Mouse (Mus musculus) midbrain, embryonic 13.5 days (tissue): ENCODE data around the gene Ppt2. TPM values are rescaled to one million over a fixed set of nuclear protein-coding genes. Genes with fewer than 3 reads are reported as not detected.
A peak's percentile ranks its signal among the peaks of the same experiment; 100 is the strongest.

Experiments
- ATAC-seq: fragments of 200-750 bp; cut with Nextera tagmentation; 2 replicates; pipeline ENCODE4 v1.8.0; 2017; ENCODE audit warnings: mild to moderate bottlenecking, moderate TSS enrichment, moderate library complexity
- H3K27ac ChIP-seq: fragments of 300-500 bp; sonication (generic); 2 replicates; pipeline ENCODE4 v1.5.1; 2015; ENCODE audit warnings: inconsistent platforms, mild to moderate bottlenecking, moderate library complexity
- H3K27me3 ChIP-seq: fragments of 300-500 bp; sonication (generic); 2 replicates; pipeline ENCODE4 v1.6.1; 2015; ENCODE audit warnings: mild to moderate bottlenecking, inconsistent platforms
- H3K36me3 ChIP-seq: fragments of 300-500 bp; sonication (generic); 2 replicates; pipeline ENCODE4 v1.6.1; 2015; ENCODE audit warnings: mild to moderate bottlenecking, inconsistent platforms
- H3K4me1 ChIP-seq: fragments of 300-500 bp; sonication (generic); replicated peaks from 2 replicates; pipeline ENCODE4 v1.6.1; 2015; ENCODE audit warnings: inconsistent platforms
- H3K4me2 ChIP-seq: fragments of 300-500 bp; sonication (generic); replicated peaks from 2 replicates; pipeline ENCODE4 v1.6.1; 2015; ENCODE audit warnings: moderate library complexity, mild to moderate bottlenecking, inconsistent platforms
- H3K4me3 ChIP-seq: fragments of 300-500 bp; sonication (generic); replicated peaks from 2 replicates; pipeline ENCODE4 v1.5.1; 2015; ENCODE audit warnings: mild to moderate bottlenecking, inconsistent platforms
- H3K9ac ChIP-seq: fragments of 300-500 bp; sonication (generic); replicated peaks from 2 replicates; pipeline ENCODE4 v1.6.1; 2015; ENCODE audit warnings: mild to moderate bottlenecking, inconsistent platforms
- H3K9me3 ChIP-seq: fragments of 300-500 bp; sonication (generic); 2 replicates; pipeline ENCODE4 v1.6.1; 2016; ENCODE audit warnings: mild to moderate bottlenecking, inconsistent platforms
- WGBS: fragments of 180-500 bp; shearing (Covaris S2); methylation state at CpG from one replicate; pipeline ENCODE4 v1.1.7; 2015; 5-methylcytosine and 5-hydroxymethylcytosine counted together
- polyA plus RNA-seq: library from polyadenylated mRNA; unstranded; fragments of >200 nt; fragmentation: Nextera tagmentation; extraction: Ambion mirVana; gene quantifications from 2 replicates; pipeline ENCODE4 v1.2.1, GENCODE M21; 2015

Gene Ppt2
- polyA plus RNA-seq: 22.3 and 23.3 TPM in 2 replicates

- peaks cover 31% of the 10 kb centered on the region for H3K27me3 ChIP-seq
- H3K4me1 ChIP-seq: peaks cover 65% of the 10 kb centered on the region
- H3K36me3 ChIP-seq: peaks cover 3% of the 10 kb centered on the region; the same call in 1 of the 2 replicates
- peak within 1 kb of the TSS; percentile 83 for H3K9ac ChIP-seq
- peak within 1 kb of the TSS; percentile 94 for H3K27ac ChIP-seq
- H3K4me2 ChIP-seq: peak within 1 kb of the TSS; percentile 91
- H3K9me3 ChIP-seq: no peaks in the 10 kb centered on the region
- 3% methylated on average over 29 of the region's 29 CpGs for WGBS
- no peak; the same call in 1 of the 2 replicates for ATAC-seq
- H3K4me3 ChIP-seq: peak within 1 kb of the TSS; percentile 80
Measured at GRCm38 (mm10) chr17:34627943-34628643, at the start of gene Ppt2. TSS of gene Ppt2 (minus strand) at chr17:34628510.

GRCm38 (mm10) chr17:34676671-34677070 lies 48.4 kb upstream of the Ppt2 start:
- ATAC-seq: no peak
- Histone ChIP-seq H3K9me3 (no peaks in the 10 kb centered on the region), H3K36me3 (no peaks in the 10 kb centered on the region), H3K27me3 (peaks cover 44% of the 10 kb centered on the region), H3K27ac (no peak overlapping the region), H3K4me3 (no peak overlapping the region), H3K9ac (no peak overlapping the region), H3K4me1 (peaks cover 10% of the 10 kb centered on the region), H3K4me2 (no peak overlapping the region)
- 85% methylated on average over 12 of the region's 12 CpGs for WGBS

- WGBS: 87% methylated on average over 6 of the region's 6 CpGs
- peaks cover 49% of the 10 kb centered on the region for H3K27me3 ChIP-seq
- ATAC-seq: no peak
- H3K27ac ChIP-seq: no peak overlapping the region
- H3K9me3 ChIP-seq: no peaks in the 10 kb centered on the region
- peaks cover 16% of the 10 kb centered on the region for H3K4me1 ChIP-seq
- no peak overlapping the region for H3K4me2 ChIP-seq
- H3K4me3 ChIP-seq: no peak overlapping the region
- no peaks in the 10 kb centered on the region for H3K36me3 ChIP-seq
- H3K9ac ChIP-seq: no peak overlapping the region
Measured at GRCm38 (mm10) chr17:34676093-34676460, 47.8 kb upstream of the Ppt2 start.

GRCm38 (mm10) chr17:34675205-34676092 lies 47.1 kb upstream of the Ppt2 start:
- H3K27ac ChIP-seq: no peak overlapping the region
- WGBS: 80% methylated on average over 13 of the region's 13 CpGs
- peaks cover 56% of the 10 kb centered on the region for H3K27me3 ChIP-seq
- H3K4me3 ChIP-seq: no peak overlapping the region
- ATAC-seq: no peak
- no peaks in the 10 kb centered on the region for H3K9me3 ChIP-seq
- H3K4me2 ChIP-seq: no peak overlapping the region
- H3K4me1 ChIP-seq: peaks cover 19% of the 10 kb centered on the region
- no peak overlapping the region for H3K9ac ChIP-seq
- no peaks in the 10 kb centered on the region for H3K36me3 ChIP-seq

- H3K27me3 ChIP-seq: peaks cover 60% of the 10 kb centered on the region
- H3K9me3 ChIP-seq: no peaks in the 10 kb centered on the region
- WGBS: 70% methylated on average over 11 of the region's 11 CpGs
- H3K27ac ChIP-seq: no peak overlapping the region
- no peak overlapping the region for H3K9ac ChIP-seq
- H3K4me2 ChIP-seq: no peak overlapping the region
- peaks cover 19% of the 10 kb centered on the region for H3K4me1 ChIP-seq
- no peaks in the 10 kb centered on the region for H3K36me3 ChIP-seq
- no peak for ATAC-seq
- H3K4me3 ChIP-seq: no peak overlapping the region
Measured at GRCm38 (mm10) chr17:34674524-34675204, 46.4 kb upstream of the Ppt2 start.

- WGBS: 89% methylated on average over 7 of the region's 7 CpGs
- ATAC-seq: no peak
- H3K27ac ChIP-seq: no peak overlapping the region
- peaks cover 19% of the 10 kb centered on the region for H3K4me1 ChIP-seq
- no peak overlapping the region for H3K4me2 ChIP-seq
- no peak overlapping the region for H3K9ac ChIP-seq
- no peaks in the 10 kb centered on the region for H3K9me3 ChIP-seq
- H3K27me3 ChIP-seq: peaks cover 67% of the 10 kb centered on the region
- no peaks in the 10 kb centered on the region for H3K36me3 ChIP-seq
- no peak overlapping the region for H3K4me3 ChIP-seq
Measured at GRCm38 (mm10) chr17:34673139-34673538, 44.8 kb upstream of the Ppt2 start.

GRCm38 (mm10) chr17:34672246-34672792 lies 44.0 kb upstream of the Ppt2 start:
- H3K27me3 ChIP-seq: peaks cover 65% of the 10 kb centered on the region
- 36% methylated on average over 49 of the region's 49 CpGs for WGBS
- H3K9ac ChIP-seq: peak overlapping the region; percentile 53

GRCm38 (mm10) chr17:34671151-34672066 lies 43.1 kb upstream of the Ppt2 start:
- H3K36me3 ChIP-seq: no peaks in the 10 kb centered on the region
- peak; percentile 53 for ATAC-seq
- H3K9me3 ChIP-seq: no peaks in the 10 kb centered on the region
- WGBS: 8% methylated on average over 86 of the region's 93 CpGs
- peak overlapping the region; percentile 64 for H3K4me2 ChIP-seq
- peak overlapping the region; percentile 41 for H3K4me3 ChIP-seq
- peaks cover 65% of the 10 kb centered on the region for H3K27me3 ChIP-seq
- H3K4me1 ChIP-seq: peaks cover 19% of the 10 kb centered on the region
- H3K27ac ChIP-seq: no peak overlapping the region
- peak overlapping the region; percentile 53 for H3K9ac ChIP-seq

More at GRCm38 (mm10) chr17:34672246-34672792, 44.0 kb upstream of the Ppt2 start:
- 0 out of 2 replicates have a peak, but pooled peaks have one; percentile 19 for ATAC-seq
- no peaks in the 10 kb centered on the region for H3K36me3 ChIP-seq
- H3K9me3 ChIP-seq: no peaks in the 10 kb centered on the region
- H3K4me3 ChIP-seq: peak overlapping the region; percentile 41
- peak overlapping the region; percentile 64 for H3K4me2 ChIP-seq
- peaks cover 19% of the 10 kb centered on the region for H3K4me1 ChIP-seq
- H3K27ac ChIP-seq: no peak overlapping the region

GRCm38 (mm10) chr17:34670235-34670634 lies 41.9 kb upstream of the Ppt2 start, which contains the start of gene Tnxb:
TSS of gene Tnxb (plus strand) at chr17:34670535.
- Histone ChIP-seq H3K4me1 (peaks cover 19% of the 10 kb centered on the region), H3K9me3 (no peaks in the 10 kb centered on the region), H3K9ac (peak within 1 kb of the TSS; percentile 53), H3K4me3 (peak within 1 kb of the TSS; percentile 41), H3K4me2 (peak within 1 kb of the TSS; percentile 64), H3K27me3 (peaks cover 62% of the 10 kb centered on the region), H3K36me3 (no peaks in the 10 kb centered on the region), H3K27ac (no peak within 1 kb of the TSS)
- WGBS: 57% methylated on average over 5 of the region's 7 CpGs
- ATAC-seq: no peak

GRCm38 (mm10) chr17:34664472-34664871 lies 36.2 kb upstream of the Ppt2 start:
- no peak overlapping the region for H3K4me2 ChIP-seq
- H3K4me1 ChIP-seq: peaks cover 6% of the 10 kb centered on the region; the same call in 1 of the 2 replicates
- no peak overlapping the region for H3K27ac ChIP-seq
- peaks cover 41% of the 10 kb centered on the region for H3K27me3 ChIP-seq
- no peak for ATAC-seq
- no peak overlapping the region for H3K9ac ChIP-seq
- no peak overlapping the region for H3K4me3 ChIP-seq
- no peaks in the 10 kb centered on the region for H3K36me3 ChIP-seq
- no peaks in the 10 kb centered on the region for H3K9me3 ChIP-seq
- WGBS: 78% methylated on average over 7 of the region's 7 CpGs

- H3K4me2 ChIP-seq: no peak overlapping the region
- no peaks in the 10 kb centered on the region for H3K36me3 ChIP-seq
- H3K4me3 ChIP-seq: no peak overlapping the region
- 43% methylated on average over 1 of the region's 1 CpGs for WGBS
- no peak for ATAC-seq
- H3K9ac ChIP-seq: no peak overlapping the region
- peaks cover 6% of the 10 kb centered on the region; the same call in 1 of the 2 replicates for H3K4me1 ChIP-seq
- H3K27ac ChIP-seq: no peak overlapping the region
- H3K9me3 ChIP-seq: no peaks in the 10 kb centered on the region
- H3K27me3 ChIP-seq: peaks cover 41% of the 10 kb centered on the region
Measured at GRCm38 (mm10) chr17:34663558-34663957, 35.2 kb upstream of the Ppt2 start.
